ENCODE assay signal across 22 mouse cellular contexts in the genomic region with DNA sequence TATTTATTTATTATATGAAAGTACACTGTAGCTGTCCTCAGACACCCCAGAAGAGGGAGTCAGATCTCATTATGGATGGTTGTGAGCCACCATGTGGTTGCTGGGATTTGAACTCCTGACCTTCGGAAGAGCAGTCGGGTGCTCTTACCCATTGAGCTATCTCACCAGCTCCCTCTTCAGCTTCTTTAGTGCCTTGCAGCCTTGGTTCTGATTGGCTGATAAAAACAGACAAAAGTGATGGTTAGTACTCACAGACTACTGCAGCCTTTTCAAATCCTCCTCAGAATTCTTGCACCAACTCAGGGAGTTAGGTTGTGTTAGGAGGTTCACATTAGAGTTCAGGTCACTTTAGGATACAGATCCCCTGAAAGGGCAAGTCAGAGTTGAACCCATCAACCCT. TPM values are rescaled to one million over a fixed set of nuclear protein-coding genes. Genes with fewer than 3 reads are reported as not detected.
DNase-seq lines count a peak whose midpoint lies in the region; ATAC-seq and TF ChIP-seq lines count a peak whose summit lies in the region.
"Not testable (repeated sequence)": the region's sequence is repeated elsewhere in the genome, so short reads cannot be mapped to it uniquely, and the experiment has no call there.
"Had no signal": no experiment of that assay in that cellular context is flagged by ENCODE, and none has a peak within 500 bp of the region (broad histone marks: within the 10 kb centered on the region; RNA-seq: fewer than 3 reads in every experiment).

No protein-coding gene starts in this region.

- TF ChIP-seq EP300 in liver, embryonic 14.5 days (IDR thresholded peaks at IDR 0.05; ENCODE audit: low read depth), result not testable (repeated sequence)

- not testable (repeated sequence) for ATAC-seq in Patski; intestine, postnatal 0 days; liver, embryonic 14.5 days (ENCODE audit: insufficient read depth); midbrain, postnatal 0 days (ENCODE audit: low FRiP score)
- ATAC-seq in forebrain, embryonic 12.5 days (ENCODE audit: low FRiP score), result 0 out of 2 replicates have a peak, but pooled peaks have one; percentile 27

- CTCF ChIA-PET in Patski (lab: Charles Lee), result interaction anchor here (1.4 kb wide), 1 partner anchor 36 kb away, joined by 3 read pairs; no protein-coding TSS in a partner anchor

- TF ChIP-seq CTCF in Patski (IDR thresholded peaks at IDR 0.05), result peak; percentile 17
- 0 out of 2 replicates have a peak, but pooled peaks have one; percentile 30 for TF ChIP-seq CTCF in intestine, postnatal 0 days (IDR thresholded peaks at IDR 0.05; ENCODE audit: low read depth)
- peak; percentile 27 for TF ChIP-seq CTCF in liver, embryonic 14.5 days (IDR thresholded peaks at IDR 0.05; ENCODE audit: low read depth)
- TF ChIP-seq CTCF in midbrain, postnatal 0 days (IDR thresholded peaks at IDR 0.05), result peak; percentile 26

- H3K4me2 ChIP-seq in forebrain, embryonic 12.5 days; intestine, postnatal 0 days (replicated peaks; ENCODE audit: low read depth); liver, embryonic 14.5 days (ENCODE audit: low read depth); midbrain, postnatal 0 days (ENCODE audit: low read depth, low read length, poor library complexity, severe bottlenecking): not testable (repeated sequence)

- in situ Hi-C loops in Patski (cut with MboI; ENCODE audit: low pct_unique_long_range_greater_than_20kb), result not testable (repeated sequence)

- 94% methylated on average over 2 of the region's 2 CpGs for WGBS in forebrain, embryonic 12.5 days
- WGBS in intestine, postnatal 0 days, result 83% methylated on average over 2 of the region's 2 CpGs
- WGBS in liver, embryonic 14.5 days (ENCODE audit: insufficient replicate concordance), result 72% methylated on average over 2 of the region's 2 CpGs
- 96% methylated on average over 2 of the region's 2 CpGs for WGBS in midbrain, postnatal 0 days

- H3K27me3 ChIP-seq in Patski; forebrain, embryonic 12.5 days; intestine, postnatal 0 days (replicated peaks; ENCODE audit: control insufficient read depth, insufficient read depth, low read length); liver, embryonic 14.5 days (ENCODE audit: control insufficient read depth, insufficient read depth, low read length); midbrain, postnatal 0 days (ENCODE audit: insufficient read depth, low read length): not testable (repeated sequence)

- POLR2A ChIA-PET in Patski (lab: Charles Lee), result not testable (repeated sequence)

- H3K36me3 ChIP-seq in forebrain, embryonic 12.5 days (replicated peaks); intestine, postnatal 0 days (ENCODE audit: control insufficient read depth, insufficient read depth); liver, embryonic 14.5 days (replicated peaks; ENCODE audit: control insufficient read depth, insufficient read depth, low read depth); midbrain, postnatal 0 days (ENCODE audit: insufficient read depth, low read length): not testable (repeated sequence)

- peak; percentile 17 for DNase-seq in CD4-positive, CD25-positive, alpha-beta regulatory T cell, adult 2 months (ENCODE audit: low read depth, low spot score)
- not testable (repeated sequence) for DNase-seq in Patski (ENCODE audit: low read depth, low spot score); liver, embryonic 14.5 days (ENCODE audit: low read depth in 3 of 3, low spot score in 3 of 3); midbrain, postnatal 0 days (ENCODE audit: low spot score)
- peak; percentile 33 for DNase-seq in testis, postnatal 10 days (ENCODE audit: low spot score)

- H3K27ac ChIP-seq in forebrain, embryonic 12.5 days; intestine, postnatal 0 days (ENCODE audit: low read depth, low read length); liver, embryonic 14.5 days; midbrain, postnatal 0 days (ENCODE audit: low read depth, low read length): not testable (repeated sequence)

- not testable (repeated sequence) for H3K9me3 ChIP-seq in forebrain, embryonic 12.5 days; intestine, postnatal 0 days (ENCODE audit: control insufficient read depth); liver, embryonic 14.5 days (ENCODE audit: control insufficient read depth, low read length); midbrain, postnatal 0 days (ENCODE audit: low read length)

- H3K9ac ChIP-seq in forebrain, embryonic 12.5 days; intestine, postnatal 0 days (ENCODE audit: low read depth, low read length); liver, embryonic 14.5 days (replicated peaks); midbrain, postnatal 0 days (replicated peaks; ENCODE audit: low read length, poor library complexity, severe bottlenecking): not testable (repeated sequence)

- peaks cover 11% of the 10 kb centered on the region for H3K4me1 ChIP-seq in forebrain, embryonic 12.5 days
- H3K4me1 ChIP-seq in intestine, postnatal 0 days (replicated peaks; ENCODE audit: control insufficient read depth, insufficient read depth, low read length); liver, embryonic 14.5 days (replicated peaks; ENCODE audit: control insufficient read depth in 2 of 2, insufficient read depth in 2 of 2, low read length in 1 of 2); midbrain, postnatal 0 days (ENCODE audit: insufficient read depth, low read length): not testable (repeated sequence)

- not testable (repeated sequence) for H3K4me3 ChIP-seq in forebrain, embryonic 12.5 days (replicated peaks); intestine, postnatal 0 days (ENCODE audit: low read depth, low read length); liver, embryonic 14.5 days (ENCODE audit: insufficient read depth in 1 of 2, low read depth in 2 of 2, low read length in 2 of 2); midbrain, postnatal 0 days (ENCODE audit: low read depth, low read length)

RNA-seq across cellular contexts. Expression of gene 6820408C15Rik, which starts 13.1 kb away (rescaled TPM):
- polyA plus RNA-seq in Patski (2021), result 0.06 TPM
- polyA plus RNA-seq in forebrain, embryonic 12.5 days (2016; fragmentation: Nextera tagmentation; extraction: Ambion mirVana), result 1.2 and 1.7 TPM in 2 replicates
- 0.34 and 0.37 TPM in 2 replicates for polyA plus RNA-seq in intestine, postnatal 0 days (2015; fragmentation: Nextera tagmentation; extraction: Ambion mirVana)
- 0.15 and 0.19 TPM in 2 replicates for polyA plus RNA-seq in liver, embryonic 14.5 days (2012; rRNA removed)
- polyA plus RNA-seq in liver, embryonic 14.5 days (2014; fragmentation: Nextera tagmentation; extraction: Ambion mirVana), result 0.11 and 0.23 TPM in 2 replicates
- total RNA-seq in midbrain, postnatal 0 days (2014; rRNA removed), result 0.94 and 1.8 TPM in 2 replicates
- polyA plus RNA-seq in midbrain, postnatal 0 days (2015; fragmentation: Nextera tagmentation; extraction: Ambion mirVana), result 3.3 and 4.9 TPM in 2 replicates
- total RNA-seq: common myeloid progenitor, adult 5-6 weeks; gastrocnemius, adult 18-20 months; gastrocnemius, postnatal 14 days had no signal

RNA-seq across cellular contexts. Expression of gene Zcchc3, which starts 13.7 kb away (rescaled TPM):
- 2.6 TPM for polyA plus RNA-seq in Patski (2021)
- 55.2 and 55.9 TPM in 2 replicates for polyA plus RNA-seq in forebrain, embryonic 12.5 days (2016; fragmentation: Nextera tagmentation; extraction: Ambion mirVana)
- polyA plus RNA-seq in intestine, postnatal 0 days (2015; fragmentation: Nextera tagmentation; extraction: Ambion mirVana), result 15.7 and 18.1 TPM in 2 replicates
- 7.6 and 9.1 TPM in 2 replicates for polyA plus RNA-seq in liver, embryonic 14.5 days (2012; rRNA removed)
- 8.7 and 10.7 TPM in 2 replicates for polyA plus RNA-seq in liver, embryonic 14.5 days (2014; fragmentation: Nextera tagmentation; extraction: Ambion mirVana)
- total RNA-seq in midbrain, postnatal 0 days (2014; rRNA removed), result 15.1 and 15.2 TPM in 2 replicates
- 13.9 and 16.6 TPM in 2 replicates for polyA plus RNA-seq in midbrain, postnatal 0 days (2015; fragmentation: Nextera tagmentation; extraction: Ambion mirVana)

RNA-seq across cellular contexts. Expression of gene Sox12, which starts 30.6 kb away (rescaled TPM):
- polyA plus RNA-seq in Patski (2021), result 19.6 TPM
- 16.3 and 19.3 TPM in 2 replicates for polyA plus RNA-seq in forebrain, embryonic 12.5 days (2016; fragmentation: Nextera tagmentation; extraction: Ambion mirVana)
- 2.8 and 3.1 TPM in 2 replicates for polyA plus RNA-seq in intestine, postnatal 0 days (2015; fragmentation: Nextera tagmentation; extraction: Ambion mirVana)
- polyA plus RNA-seq in liver, embryonic 14.5 days (2012; rRNA removed), result 4.4 TPM in 2 replicates
- 1.4 and 1.9 TPM in 2 replicates for polyA plus RNA-seq in liver, embryonic 14.5 days (2014; fragmentation: Nextera tagmentation; extraction: Ambion mirVana)
- total RNA-seq in midbrain, postnatal 0 days (2014; rRNA removed), result 45.3 and 55.7 TPM in 2 replicates
- 9.4 and 10.8 TPM in 2 replicates for polyA plus RNA-seq in midbrain, postnatal 0 days (2015; fragmentation: Nextera tagmentation; extraction: Ambion mirVana)

RNA-seq across cellular contexts. Expression of gene Defb23, which starts 35.9 kb away (rescaled TPM):
- not detected for polyA plus RNA-seq in Patski (2021)
- not detected in 2 replicates for polyA plus RNA-seq in forebrain, embryonic 12.5 days (2016; fragmentation: Nextera tagmentation; extraction: Ambion mirVana)
- polyA plus RNA-seq in intestine, postnatal 0 days (2015; fragmentation: Nextera tagmentation; extraction: Ambion mirVana), result not detected in 2 replicates
- not detected in 2 replicates for polyA plus RNA-seq in liver, embryonic 14.5 days (2012; rRNA removed)
- polyA plus RNA-seq in liver, embryonic 14.5 days (2014; fragmentation: Nextera tagmentation; extraction: Ambion mirVana), result not detected in 2 replicates
- not detected in 2 replicates for total RNA-seq in midbrain, postnatal 0 days (2014; rRNA removed)
- polyA plus RNA-seq in midbrain, postnatal 0 days (2015; fragmentation: Nextera tagmentation; extraction: Ambion mirVana), result not detected in 2 replicates
- total RNA-seq: adrenal gland, postnatal 10 days; adrenal gland, postnatal 4 days; common myeloid progenitor, adult 5-6 weeks; gastrocnemius, adult 18-20 months; gastrocnemius, postnatal 14 days; heart, postnatal 36 days had no signal
- polyA plus RNA-seq: brain, embryonic 14.5 days; embryonic facial prominence, embryonic 11.5 days; embryonic facial prominence, embryonic 15.5 days; forebrain, embryonic 11.5 days; forebrain, embryonic 16.5 days; heart, embryonic 13.5 days; heart, postnatal 0 days; hindbrain, embryonic 11.5 days; hindbrain, embryonic 15.5 days had no signal

RNA-seq across cellular contexts. Expression of gene Defb20, which starts 48.4 kb away (rescaled TPM):
- not detected for polyA plus RNA-seq in Patski (2021)
- polyA plus RNA-seq in forebrain, embryonic 12.5 days (2016; fragmentation: Nextera tagmentation; extraction: Ambion mirVana), result not detected in 2 replicates
- not detected in 2 replicates for polyA plus RNA-seq in intestine, postnatal 0 days (2015; fragmentation: Nextera tagmentation; extraction: Ambion mirVana)
- not detected in 2 replicates for polyA plus RNA-seq in liver, embryonic 14.5 days (2012; rRNA removed)
- not detected in 2 replicates for polyA plus RNA-seq in liver, embryonic 14.5 days (2014; fragmentation: Nextera tagmentation; extraction: Ambion mirVana)
- not detected in 2 replicates for total RNA-seq in midbrain, postnatal 0 days (2014; rRNA removed)
- polyA plus RNA-seq in midbrain, postnatal 0 days (2015; fragmentation: Nextera tagmentation; extraction: Ambion mirVana), result not detected in 2 replicates
- total RNA-seq: adrenal gland, postnatal 10 days; adrenal gland, postnatal 4 days; common myeloid progenitor, adult 5-6 weeks; gastrocnemius, adult 18-20 months; gastrocnemius, postnatal 14 days; heart, postnatal 36 days had no signal
- polyA plus RNA-seq: brain, embryonic 14.5 days; embryonic facial prominence, embryonic 11.5 days; embryonic facial prominence, embryonic 15.5 days; forebrain, embryonic 11.5 days; forebrain, embryonic 16.5 days; heart, embryonic 13.5 days; heart, postnatal 0 days; hindbrain, embryonic 11.5 days; hindbrain, embryonic 15.5 days had no signal
